Mouse (Mus musculus): ENCODE results near the gene Ipo9. TPM values are rescaled to one million over a fixed set of nuclear protein-coding genes. Genes with fewer than 3 reads are reported as not detected.

The Ipo9 gene
- total RNA-seq, 1 experiment from 2014 or later, result 21.8 TPM

Other genes with a start within 250 kb of the Ipo9 start
- 0.19 TPM in 1 of 3 replicates, not detected in the others for gene Elf3, start 171.9 kb downstream of the Ipo9 start, total RNA-seq (2017)
- 66.6 to 85.9 TPM (median 71.4 TPM) in 3 replicates for gene Rnpep, start 146.4 kb downstream of the Ipo9 start, total RNA-seq (2017)
- 11.7 to 18.5 TPM (median 16.7 TPM) in 3 replicates for gene Timm17a, start 116.7 kb downstream of the Ipo9 start, total RNA-seq (2017)
- gene Lmod1, start 105.7 kb downstream of the Ipo9 start, total RNA-seq (2017), result not detected in 3 replicates
- not detected in 3 replicates for gene Shisa4, start 55.3 kb downstream of the Ipo9 start, total RNA-seq (2017)
- gene Nav1, start 176.8 kb upstream of the Ipo9 start, total RNA-seq (2017), result 7.2 to 18.3 TPM (median 8.5 TPM) in 3 replicates